Mouse (Mus musculus) heart, embryonic 13.5 days (tissue): ENCODE measurements around the gene Hus1. TPM values are rescaled to one million over a fixed set of nuclear protein-coding genes. Genes with fewer than 3 reads are reported as not detected.

Source experiments
- ATAC-seq: fragments of 200-750 bp; cut with Nextera tagmentation; 2 replicates; pipeline ENCODE4 v1.8.0; 2017; ENCODE audit warnings: moderate TSS enrichment; ENCODE audit not compliant: insufficient number of reproducible peaks, low FRiP score, low TSS enrichment; ENCODE audit errors: extremely low read depth
- H3K27ac ChIP-seq: fragments of 300-500 bp; sonication (generic); replicated peaks from 2 replicates; pipeline ENCODE4 v1.5.1; 2015; ENCODE audit warnings: moderate library complexity, mild to moderate bottlenecking, inconsistent platforms
- H3K27me3 ChIP-seq: fragments of 300-500 bp; sonication (generic); replicated peaks from 2 replicates; pipeline ENCODE4 v1.6.1; 2015; ENCODE audit warnings: mild to moderate bottlenecking, inconsistent platforms
- H3K36me3 ChIP-seq: fragments of 300-500 bp; sonication (generic); 2 replicates; pipeline ENCODE4 v1.6.1; 2015; ENCODE audit warnings: mild to moderate bottlenecking, inconsistent platforms
- H3K4me1 ChIP-seq: fragments of 300-500 bp; sonication (generic); 2 replicates; pipeline ENCODE4 v1.6.1; 2015; ENCODE audit warnings: inconsistent platforms
- H3K4me2 ChIP-seq: fragments of 300-500 bp; sonication (generic); 2 replicates; pipeline ENCODE4 v1.6.1; 2015; ENCODE audit warnings: inconsistent platforms, mild to moderate bottlenecking, moderate library complexity
- H3K4me3 ChIP-seq: fragments of 300-500 bp; sonication (generic); 2 replicates; pipeline ENCODE4 v1.5.1; 2015; ENCODE audit warnings: moderate library complexity, mild to moderate bottlenecking, inconsistent platforms
- H3K9ac ChIP-seq: fragments of 300-500 bp; sonication (generic); 2 replicates; pipeline ENCODE4 v1.6.1; 2015; ENCODE audit warnings: inconsistent platforms, mild to moderate bottlenecking, moderate library complexity
- H3K9me3 ChIP-seq: fragments of 300-500 bp; sonication (generic); 2 replicates; pipeline ENCODE4 v1.6.1; 2016; ENCODE audit warnings: inconsistent platforms
- WGBS: fragments of 180-500 bp; shearing (Covaris S2); methylation state at CpG from one replicate; pipeline ENCODE4 v1.1.7; 2015; ENCODE audit warnings: mixed read lengths; 5-methylcytosine and 5-hydroxymethylcytosine counted together
- polyA plus RNA-seq: library from polyadenylated mRNA; unstranded; fragments of >200 nt; fragmentation: Nextera tagmentation; extraction: Ambion mirVana; gene quantifications from 2 replicates; pipeline ENCODE4 v1.2.1, GENCODE M21; 2015

The Hus1 gene
- polyA plus RNA-seq, 1 experiment from 2014 or later, result 12.1 TPM

- H3K4me3 ChIP-seq, result no peak overlapping the region
- no peaks in the 10 kb centered on the region for H3K9me3 ChIP-seq
- H3K4me2 ChIP-seq, result no peak overlapping the region
- 42% methylated on average over 6 of the region's 6 CpGs for WGBS
- H3K4me1 ChIP-seq, result peaks cover 16% of the 10 kb centered on the region
- ATAC-seq, result no peak
- H3K9ac ChIP-seq, result no peak overlapping the region
- H3K27me3 ChIP-seq, result peaks cover 10% of the 10 kb centered on the region
- no peak overlapping the region for H3K27ac ChIP-seq
- H3K36me3 ChIP-seq, result no peaks in the 10 kb centered on the region
Measured at GRCm38 (mm10) chr11:8983237-8983861, 27.6 kb downstream of the Hus1 start.

GRCm38 (mm10) chr11:8978154-8978553 lies 32.8 kb downstream of the Hus1 start:
- 69% methylated on average over 4 of the region's 4 CpGs for WGBS
- H3K4me3 ChIP-seq, result no peak overlapping the region
- H3K27me3 ChIP-seq, result peaks cover 6% of the 10 kb centered on the region; the same call in 1 of the 2 replicates
- no peaks in the 10 kb centered on the region for H3K36me3 ChIP-seq
- H3K4me1 ChIP-seq, result no peaks in the 10 kb centered on the region
- no peak for ATAC-seq
- H3K9ac ChIP-seq, result no peak overlapping the region
- H3K9me3 ChIP-seq, result no peaks in the 10 kb centered on the region
- H3K4me2 ChIP-seq, result no peak overlapping the region
- no peak overlapping the region for H3K27ac ChIP-seq

- Histone ChIP-seq H3K9me3 (no peaks in the 10 kb centered on the region), H3K9ac (no peak within 1 kb of the TSS), H3K4me2 (no peak within 1 kb of the TSS), H3K4me1 (no peaks in the 10 kb centered on the region), H3K36me3 (no peaks in the 10 kb centered on the region), H3K4me3 (no peak within 1 kb of the TSS), H3K27ac (no peak within 1 kb of the TSS), H3K27me3 (peaks cover 6% of the 10 kb centered on the region; the same call in 1 of the 2 replicates)
- ATAC-seq, result no peak
- 71% methylated on average over 3 of the region's 3 CpGs for WGBS
Measured at GRCm38 (mm10) chr11:8973166-8973565, 37.8 kb downstream of the Hus1 start, which contains the start of gene Pkd1l1. Gene Pkd1l1, minus strand, starts transcription at chr11:8973266.

- WGBS, result 48% methylated on average over 6 of the region's 6 CpGs
- Histone ChIP-seq H3K4me3 (no peak overlapping the region), H3K27ac (no peak overlapping the region), H3K36me3 (no peaks in the 10 kb centered on the region), H3K4me2 (no peak overlapping the region), H3K9me3 (no peaks in the 10 kb centered on the region), H3K9ac (no peak overlapping the region), H3K27me3 (peaks cover 2% of the 10 kb centered on the region; the same call in 1 of the 2 replicates), H3K4me1 (no peaks in the 10 kb centered on the region)
- ATAC-seq, result no peak
Measured at GRCm38 (mm10) chr11:8972093-8972492, 38.9 kb downstream of the Hus1 start.

- no peaks in the 10 kb centered on the region for H3K4me1 ChIP-seq
- H3K4me2 ChIP-seq, result no peak overlapping the region
- ATAC-seq, result no peak
- H3K9ac ChIP-seq, result no peak overlapping the region
- H3K27ac ChIP-seq, result no peak overlapping the region
- no peaks in the 10 kb centered on the region for H3K9me3 ChIP-seq
- H3K4me3 ChIP-seq, result no peak overlapping the region
- 59% methylated on average over 9 of the region's 9 CpGs for WGBS
- H3K36me3 ChIP-seq, result no peaks in the 10 kb centered on the region
- peaks cover 2% of the 10 kb centered on the region; the same call in 1 of the 2 replicates for H3K27me3 ChIP-seq
Measured at GRCm38 (mm10) chr11:8970509-8970908, 40.5 kb downstream of the Hus1 start.

- H3K4me2 ChIP-seq, result no peak overlapping the region
- no peak for ATAC-seq
- no peaks in the 10 kb centered on the region; the same call in 1 of the 2 replicates for H3K27me3 ChIP-seq
- H3K36me3 ChIP-seq, result no peaks in the 10 kb centered on the region
- H3K27ac ChIP-seq, result no peak overlapping the region
- H3K9ac ChIP-seq, result no peak overlapping the region
- 86% methylated on average over 7 of the region's 7 CpGs for WGBS
- H3K4me3 ChIP-seq, result no peak overlapping the region
- H3K9me3 ChIP-seq, result no peaks in the 10 kb centered on the region
- no peaks in the 10 kb centered on the region for H3K4me1 ChIP-seq
Measured at GRCm38 (mm10) chr11:8968094-8968493, 42.9 kb downstream of the Hus1 start.

- Histone ChIP-seq H3K27me3 (no peaks in the 10 kb centered on the region), H3K4me2 (no peak overlapping the region), H3K9ac (no peak overlapping the region), H3K4me3 (no peak overlapping the region), H3K36me3 (no peaks in the 10 kb centered on the region), H3K4me1 (peaks cover 5% of the 10 kb centered on the region; the same call in 1 of the 2 replicates), H3K27ac (no peak overlapping the region), H3K9me3 (no peaks in the 10 kb centered on the region)
- no peak for ATAC-seq
- WGBS, result 73% methylated on average over 10 of the region's 10 CpGs
Measured at GRCm38 (mm10) chr11:8958572-8958971, 52.4 kb downstream of the Hus1 start.

GRCm38 (mm10) chr11:8958108-8958507 lies 52.9 kb downstream of the Hus1 start:
- Histone ChIP-seq H3K9ac (no peak overlapping the region), H3K4me2 (no peak overlapping the region), H3K36me3 (no peaks in the 10 kb centered on the region), H3K9me3 (no peaks in the 10 kb centered on the region), H3K27ac (no peak overlapping the region), H3K27me3 (no peaks in the 10 kb centered on the region), H3K4me1 (peaks cover 7% of the 10 kb centered on the region; the same call in 1 of the 2 replicates), H3K4me3 (no peak overlapping the region)
- WGBS, result 55% methylated on average over 4 of the region's 4 CpGs
- ATAC-seq, result no peak

- H3K36me3 ChIP-seq, result no peaks in the 10 kb centered on the region
- H3K27ac ChIP-seq, result no peak overlapping the region
- no peaks in the 10 kb centered on the region for H3K9me3 ChIP-seq
- 64% methylated on average over 6 of the region's 6 CpGs for WGBS
- H3K4me2 ChIP-seq, result no peak overlapping the region
- H3K27me3 ChIP-seq, result no peaks in the 10 kb centered on the region
- ATAC-seq, result no peak
- H3K4me1 ChIP-seq, result peaks cover 7% of the 10 kb centered on the region; the same call in 1 of the 2 replicates
- no peak overlapping the region for H3K9ac ChIP-seq
- H3K4me3 ChIP-seq, result no peak overlapping the region
Measured at GRCm38 (mm10) chr11:8957023-8957422, 54.0 kb downstream of the Hus1 start.

- Histone ChIP-seq H3K9me3 (no peaks in the 10 kb centered on the region), H3K9ac (no peak overlapping the region), H3K36me3 (no peaks in the 10 kb centered on the region), H3K27ac (no peak overlapping the region), H3K27me3 (no peaks in the 10 kb centered on the region), H3K4me2 (no peak overlapping the region), H3K4me1 (peaks cover 7% of the 10 kb centered on the region; the same call in 1 of the 2 replicates), H3K4me3 (no peak overlapping the region)
- WGBS, result 4% methylated on average over 1 of the region's 1 CpGs
- ATAC-seq, result no peak
Measured at GRCm38 (mm10) chr11:8955678-8956077, 55.3 kb downstream of the Hus1 start.

- no peak for ATAC-seq
- Histone ChIP-seq H3K4me1 (peaks cover 27% of the 10 kb centered on the region), H3K4me2 (no peak overlapping the region), H3K27ac (peak overlapping the region; percentile 67), H3K9me3 (no peaks in the 10 kb centered on the region), H3K36me3 (no peaks in the 10 kb centered on the region), H3K27me3 (no peaks in the 10 kb centered on the region), H3K9ac (peak overlapping the region; percentile 39; the same call in 1 of the 2 replicates), H3K4me3 (no peak overlapping the region)
- 41% methylated on average over 6 of the region's 6 CpGs for WGBS
Measured at GRCm38 (mm10) chr11:8949765-8950430, 61.1 kb downstream of the Hus1 start.
